Mouse (Mus musculus) megakaryocyte, adult 5-6 weeks (primary cell): ENCODE measurements around the gene Tmem167b. TPM values are rescaled to one million over a fixed set of nuclear protein-coding genes. Genes with fewer than 3 reads are reported as not detected.
"Not testable (repeated sequence)": the region's sequence is repeated elsewhere in the genome, so short reads cannot be mapped to it uniquely, and the experiment has no call there.

Experiments used
- ATAC-seq: 2 replicates; pipeline ENCODE4 v1.8.0; 2016; ENCODE audit warnings: mild to moderate bottlenecking, inconsistent platforms; ENCODE audit not compliant: poor library complexity, severe bottlenecking
- total RNA-seq, 2 experiments: library from RNA; stranded (forward) in 1 of 2; stranded (reverse) in 1 of 2; fragments of 153-499, 151-499 nt in 1 of 2; fragments of 221-1000, 200-1000 nt in 1 of 2; gene quantifications; 2 replicates each; pipeline versions ENCODE4 v1.2.3 to v1.2.4; 2015 to 2017

The Tmem167b gene
- total RNA-seq (2015), result 16.5 and 18.2 TPM in 2 replicates
- total RNA-seq (2017), result 45.9 and 46.3 TPM in 2 replicates

DNA sequence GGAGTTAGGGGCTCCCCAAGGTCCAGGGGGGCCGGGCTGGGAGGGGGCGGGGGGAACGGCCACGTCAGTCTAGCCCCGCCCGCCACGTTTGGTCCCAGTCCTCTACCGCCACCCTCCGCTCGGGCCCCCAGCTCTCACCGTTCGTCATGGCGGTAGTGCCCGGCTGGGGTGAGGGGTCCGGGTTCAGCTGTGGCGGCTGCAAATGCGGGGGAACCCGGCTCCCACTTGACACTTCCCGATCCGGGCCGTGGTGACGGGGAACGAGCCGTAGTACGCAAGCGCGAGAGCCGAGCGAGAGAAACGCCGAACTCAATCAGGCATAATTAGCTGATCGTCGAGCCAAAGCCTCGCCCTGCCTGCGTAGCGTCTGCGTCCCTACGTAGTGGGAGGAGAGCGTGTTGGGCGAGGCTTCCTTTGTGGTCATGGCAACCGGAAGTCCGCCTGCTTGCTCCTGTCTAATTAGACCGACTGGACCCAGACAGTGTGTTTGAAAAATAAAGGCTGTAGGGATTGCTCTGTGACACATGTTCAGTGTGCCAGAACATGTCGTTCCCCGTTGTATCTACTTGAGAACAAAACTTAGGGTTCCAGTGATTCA lies at the start of gene Tmem167b:
Gene Tmem167b, minus strand, starts transcription at position 334 of the 598 bp plus-strand sequence.
- peak; percentile 92 for ATAC-seq

DNA sequence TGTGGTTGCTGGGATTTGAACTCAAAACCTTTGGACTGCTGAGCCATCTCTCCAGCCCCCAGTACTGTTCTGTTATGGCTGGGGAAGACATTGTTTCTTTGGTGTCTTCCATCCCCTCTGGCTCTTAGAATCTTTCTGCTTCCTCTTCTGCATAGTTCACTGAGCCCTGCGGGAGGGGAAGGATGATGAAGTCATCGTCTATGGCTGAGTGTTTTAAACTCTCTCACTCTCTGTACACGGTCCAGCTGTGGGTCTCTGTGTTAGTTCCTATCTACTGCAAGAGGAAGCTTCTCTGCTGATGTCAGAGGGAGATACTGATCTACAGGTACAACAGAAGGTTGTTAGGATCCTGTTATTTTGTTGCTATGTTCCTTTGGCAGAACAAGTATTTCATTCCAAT lies 46.6 kb upstream of the Tmem167b start:
- peak; percentile 54 for ATAC-seq

DNA sequence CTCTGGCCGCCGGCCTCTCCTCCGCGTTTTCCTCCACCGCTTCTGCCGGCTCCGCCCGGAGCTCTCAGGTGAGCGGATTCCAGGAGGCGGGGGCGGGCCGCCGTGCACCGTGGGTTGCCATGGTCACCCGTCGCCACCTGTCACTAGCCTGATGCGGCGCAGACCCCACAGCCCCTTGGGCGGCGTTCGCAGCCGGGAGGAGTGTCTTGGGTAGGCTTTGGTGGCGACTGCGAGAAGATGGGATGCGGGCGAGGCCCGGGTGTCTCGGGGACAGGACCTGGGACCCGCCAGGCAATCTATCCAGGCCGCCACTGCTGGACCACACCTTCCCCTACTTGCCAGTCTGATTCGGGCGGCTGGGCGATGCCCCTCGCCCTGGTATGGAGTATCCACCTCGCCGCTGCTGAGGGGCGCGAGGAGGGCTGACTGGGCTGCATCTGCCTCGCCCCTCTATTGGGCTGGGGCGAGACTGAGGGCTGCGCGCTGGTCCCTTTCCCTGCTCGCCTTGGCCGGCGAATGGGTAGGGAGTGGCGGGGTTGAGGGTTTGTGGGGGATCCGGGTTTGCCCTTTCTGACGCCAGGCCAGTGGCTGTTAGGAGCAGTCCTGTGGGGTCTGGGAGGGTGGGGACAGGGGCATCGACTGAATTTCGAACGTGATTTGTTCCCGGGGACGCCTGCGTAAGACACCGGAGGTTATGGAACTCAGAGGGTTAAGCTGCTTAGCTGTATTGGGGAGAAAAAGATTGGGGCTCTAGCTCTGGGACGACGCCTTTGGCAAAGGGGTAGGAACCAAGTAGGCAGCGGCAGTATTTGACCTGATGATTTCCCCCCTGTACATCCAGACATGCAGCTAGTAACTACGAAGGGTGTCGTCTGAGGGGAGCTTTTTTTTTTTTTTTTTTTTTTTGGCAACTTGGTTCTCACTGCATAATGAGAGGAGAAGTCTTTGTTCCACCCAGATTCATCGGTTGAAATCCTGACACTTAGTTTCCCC lies 29.6 kb upstream of the Tmem167b start:
- ATAC-seq, result peak; percentile 2

DNA sequence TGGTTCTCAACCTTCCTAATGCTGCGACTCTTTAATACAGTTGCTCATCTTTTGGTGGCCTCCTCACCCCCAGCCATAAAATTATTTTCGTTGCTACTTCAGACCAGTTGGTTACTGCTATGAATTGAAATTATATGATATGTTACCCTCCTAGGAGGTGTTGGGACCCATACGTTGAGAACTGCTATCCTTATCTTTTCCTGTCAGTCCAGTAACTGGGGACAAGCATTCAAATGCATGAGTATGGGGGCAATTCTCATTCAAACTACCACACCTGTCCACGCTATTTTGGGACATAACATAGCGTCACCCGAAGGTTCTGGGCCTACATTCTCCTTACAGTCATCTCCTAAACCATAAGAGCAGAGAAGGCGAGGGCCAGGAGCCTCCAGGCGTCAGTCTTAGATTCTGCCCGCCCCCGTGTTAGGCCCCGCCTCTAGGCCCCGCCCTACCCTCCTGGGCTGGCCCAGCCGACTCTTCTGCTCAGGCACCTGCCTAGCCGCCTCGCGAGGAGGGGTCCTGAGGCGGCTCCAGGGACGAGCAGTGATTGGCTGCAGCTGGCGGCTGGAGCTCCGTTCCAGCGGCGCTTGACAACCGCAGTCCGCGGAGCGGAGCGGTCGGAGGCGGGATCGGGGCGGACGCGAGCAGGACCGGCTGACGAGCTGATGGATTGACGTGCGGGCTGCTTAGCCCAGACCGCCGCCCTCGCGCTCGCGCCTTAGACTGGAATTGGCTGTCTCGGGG lies 28.7 kb upstream of the Tmem167b start, which contains the start of gene Wdr47:
Gene Wdr47, plus strand, starts transcription at position 494 of the 744 bp plus-strand sequence.
- peak; percentile 100 for ATAC-seq

DNA sequence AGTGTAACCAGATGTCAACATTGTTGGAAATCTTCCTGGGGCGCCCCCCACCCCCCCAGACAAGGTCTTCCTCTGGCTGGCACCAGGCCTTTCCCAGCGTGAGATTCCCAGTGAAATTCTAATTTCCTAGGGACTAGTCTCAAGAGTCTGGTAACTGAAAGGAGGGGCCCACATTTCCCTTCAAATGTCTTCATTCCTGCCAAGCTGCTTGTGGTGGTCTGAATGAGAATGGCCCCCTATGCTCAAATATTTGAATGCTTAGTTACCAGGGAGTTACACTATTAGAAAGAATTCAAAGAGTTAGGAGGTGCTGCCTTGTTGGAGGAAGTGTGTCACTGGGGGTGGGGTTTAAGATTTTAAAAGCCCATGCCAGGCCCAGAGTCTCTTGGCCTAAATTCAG lies 26.2 kb upstream of the Tmem167b start:
- ATAC-seq, result no peak

DNA sequence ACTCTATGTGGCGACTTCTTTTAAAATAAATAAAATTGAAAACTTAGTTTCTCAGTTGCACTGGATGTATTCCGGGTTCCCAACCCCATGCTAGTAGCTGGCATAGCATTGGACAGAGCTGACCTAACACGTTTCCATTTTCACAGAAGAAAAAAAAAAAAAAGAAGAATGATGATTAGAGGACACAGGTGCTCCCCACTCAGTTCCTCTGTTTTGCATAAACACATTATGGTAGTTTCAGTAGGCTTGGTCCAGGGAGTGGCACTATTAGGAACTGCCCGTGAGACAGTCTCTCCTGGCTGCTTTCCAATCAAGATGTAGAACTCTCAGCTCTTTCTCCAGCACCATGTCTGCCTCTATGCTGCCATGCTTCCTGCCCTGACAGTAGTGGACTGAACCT lies 22.3 kb upstream of the Tmem167b start:
- ATAC-seq, result no peak

DNA sequence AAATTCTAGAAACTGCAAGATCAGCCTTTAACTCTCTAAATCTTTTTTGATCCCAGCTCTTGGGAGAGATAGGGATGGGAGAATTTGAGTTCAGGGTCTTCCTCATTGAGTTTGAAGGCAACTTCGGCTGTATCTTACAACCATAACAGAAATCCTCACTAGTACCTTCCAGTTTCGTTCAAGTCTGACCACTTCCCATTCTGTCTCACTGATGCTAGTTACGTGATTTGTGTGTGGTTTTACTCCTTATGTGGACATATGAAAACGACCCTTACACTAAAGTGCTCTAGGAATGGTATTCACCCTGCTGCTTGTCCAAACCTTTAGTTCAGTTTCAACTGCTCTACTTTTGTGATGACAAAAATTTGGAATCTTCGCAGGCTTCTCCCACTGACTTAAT lies 11.8 kb upstream of the Tmem167b start:
- peak; percentile 13; the same call in 1 of the 2 replicates for ATAC-seq

DNA sequence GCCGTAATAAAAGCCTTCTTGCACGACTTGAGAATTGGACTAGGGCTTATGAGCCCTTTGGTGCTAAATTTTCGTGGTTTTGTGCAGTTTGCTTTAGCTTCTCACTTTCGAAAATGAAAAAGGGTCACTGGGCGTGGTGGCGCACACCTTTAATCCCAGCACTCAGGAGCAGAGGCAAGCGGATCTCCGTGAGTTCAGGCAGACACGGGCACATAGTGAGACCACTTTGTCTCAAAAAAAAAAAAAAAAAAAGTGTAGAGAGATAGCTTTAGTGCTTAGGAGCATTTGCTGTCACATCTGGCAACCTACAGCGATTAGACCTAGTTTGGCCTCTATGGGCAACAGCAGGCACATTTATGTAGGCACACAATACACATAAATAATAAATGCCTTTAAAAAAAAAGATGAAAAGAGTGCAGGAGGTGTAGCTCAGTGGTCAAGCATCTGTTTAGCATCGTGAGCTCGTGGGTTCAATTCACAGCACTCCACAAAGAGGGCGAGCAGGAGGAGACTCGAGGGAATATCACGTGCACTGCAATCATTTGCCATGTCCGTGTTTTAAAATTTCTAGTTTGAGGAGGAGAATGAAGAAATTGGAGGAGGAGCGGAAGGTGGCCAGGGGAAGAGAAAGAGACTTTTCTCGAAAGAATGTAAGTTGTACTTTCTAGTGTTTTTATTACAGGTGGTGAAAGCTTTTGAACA lies 10.2 kb upstream of the Tmem167b start:
- ATAC-seq, result no peak

DNA sequence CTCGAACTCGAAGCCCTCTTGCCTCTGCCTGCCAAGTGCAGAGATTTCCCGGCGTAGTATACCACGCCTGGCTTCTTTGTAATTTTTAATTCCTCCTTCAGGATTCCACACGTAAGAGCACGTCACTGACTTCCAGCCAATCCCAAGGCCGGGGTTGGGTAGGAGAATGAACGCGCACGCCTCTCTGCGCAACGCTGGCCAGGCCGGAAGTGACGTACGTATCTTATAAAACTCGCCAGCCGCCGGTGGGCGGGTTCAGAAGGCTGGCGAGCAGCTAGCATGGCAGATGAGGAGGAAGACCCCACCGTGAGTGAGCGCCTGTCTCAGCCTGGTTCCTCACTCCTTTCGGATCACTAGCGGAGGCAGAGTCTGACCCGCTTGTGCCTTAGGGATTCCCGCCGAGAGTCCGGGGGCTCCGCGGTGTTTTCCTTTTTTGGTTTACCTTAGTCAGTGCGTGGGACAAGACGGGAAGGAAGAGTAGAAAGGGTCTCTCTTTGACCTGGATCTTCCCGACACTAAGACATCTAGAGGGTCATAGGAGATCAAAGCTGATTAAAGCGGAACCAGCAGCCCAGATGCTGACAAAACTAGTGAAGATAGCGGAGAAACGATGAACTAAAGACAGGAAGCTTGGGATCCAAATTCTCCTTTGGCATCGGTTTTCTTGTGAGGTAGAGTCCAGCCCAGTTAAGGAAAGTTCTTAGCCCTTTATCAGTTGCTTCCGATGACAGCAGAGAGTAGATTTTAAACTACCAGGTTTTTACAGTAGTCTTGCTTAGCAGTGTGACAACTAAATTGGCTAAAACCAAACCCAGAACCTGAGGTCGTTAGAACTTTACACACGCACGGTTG lies 9.4 kb upstream of the Tmem167b start, which contains the start of gene Taf13:
Gene Taf13, plus strand, starts transcription at position 256 of the 852 bp plus-strand sequence.
- peak; percentile 95 for ATAC-seq

DNA sequence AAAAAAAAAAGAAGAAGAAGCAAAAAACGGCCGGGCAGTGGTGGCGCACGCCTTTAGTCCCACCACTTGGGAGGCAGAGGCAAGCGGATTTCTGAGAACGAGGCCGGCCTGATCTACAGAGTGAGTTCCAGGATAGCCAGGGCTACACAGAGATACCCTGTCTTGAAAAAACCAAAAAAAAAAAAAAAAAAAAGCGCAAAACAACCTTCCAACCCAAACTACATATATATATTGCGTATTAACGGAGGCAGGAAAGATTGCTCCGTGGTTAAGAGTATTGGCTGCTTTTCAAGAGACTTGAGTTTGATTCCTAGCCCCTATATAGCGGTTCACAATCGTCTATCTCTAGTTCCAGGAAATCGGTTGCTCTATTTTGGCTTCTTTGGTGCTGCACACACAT lies 8.5 kb upstream of the Tmem167b start:
- ATAC-seq, result no peak

DNA sequence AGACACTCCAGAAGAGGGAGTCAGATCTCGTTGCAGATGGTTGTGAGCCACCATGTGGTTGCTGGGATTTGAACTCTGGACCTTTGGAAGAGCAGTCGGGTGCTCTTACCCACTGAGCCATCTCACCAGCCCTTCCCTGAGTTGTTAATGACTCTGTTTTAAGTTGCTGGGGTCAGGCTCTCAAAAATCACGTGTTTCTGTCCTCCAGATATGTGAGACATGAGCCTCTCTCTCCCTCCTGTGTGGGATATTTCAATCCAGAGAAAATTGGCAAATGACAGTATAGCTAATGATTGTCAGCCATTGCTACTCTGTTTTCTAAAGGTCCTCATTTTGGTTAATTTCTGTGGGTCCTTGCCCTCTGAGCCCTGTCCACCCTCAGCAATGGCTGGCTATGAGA lies 7.4 kb upstream of the Tmem167b start:
- not testable (repeated sequence) for ATAC-seq

DNA sequence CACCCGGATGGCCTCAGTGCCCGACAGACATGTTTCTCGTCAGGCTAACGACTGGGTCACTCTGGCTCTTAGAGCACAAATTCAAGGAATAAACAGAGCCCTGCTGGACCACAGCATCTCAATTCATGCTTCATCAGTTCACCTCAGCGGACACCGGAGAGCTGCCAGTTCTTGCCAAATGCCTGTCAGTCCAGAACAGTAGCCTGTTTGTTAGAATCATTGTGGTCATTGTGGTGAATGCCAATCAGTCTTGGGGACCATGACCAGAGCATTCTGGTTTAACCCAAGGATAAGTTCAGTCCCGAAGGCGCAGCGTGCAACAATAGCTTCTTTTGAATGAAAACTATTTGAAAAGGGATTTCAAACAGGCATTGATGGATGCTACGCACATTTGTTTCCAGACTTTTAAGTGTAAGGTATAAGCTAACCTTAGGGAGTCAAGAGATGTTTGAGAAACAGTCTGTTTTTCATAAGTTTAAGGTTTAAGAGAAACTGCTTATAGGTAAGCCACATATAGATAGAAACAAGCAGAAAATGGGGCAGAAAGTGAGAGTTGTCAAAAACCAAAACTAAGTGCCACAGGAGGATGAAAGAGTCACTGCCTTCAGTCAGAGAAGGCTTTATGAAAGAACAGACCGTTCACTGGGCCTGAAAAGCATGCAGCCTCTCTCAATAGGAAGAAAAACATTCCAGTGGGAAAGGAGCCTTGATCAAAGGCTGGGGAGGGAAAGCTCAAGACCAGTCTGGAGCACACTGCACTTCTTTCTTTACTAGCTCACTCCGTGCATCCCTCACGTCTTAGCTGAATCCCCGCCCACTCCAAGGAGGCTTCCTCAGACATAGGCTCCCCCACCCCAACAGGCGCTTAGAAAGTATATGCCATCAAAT lies 6.0 kb upstream of the Tmem167b start:
- ATAC-seq, result no peak

DNA sequence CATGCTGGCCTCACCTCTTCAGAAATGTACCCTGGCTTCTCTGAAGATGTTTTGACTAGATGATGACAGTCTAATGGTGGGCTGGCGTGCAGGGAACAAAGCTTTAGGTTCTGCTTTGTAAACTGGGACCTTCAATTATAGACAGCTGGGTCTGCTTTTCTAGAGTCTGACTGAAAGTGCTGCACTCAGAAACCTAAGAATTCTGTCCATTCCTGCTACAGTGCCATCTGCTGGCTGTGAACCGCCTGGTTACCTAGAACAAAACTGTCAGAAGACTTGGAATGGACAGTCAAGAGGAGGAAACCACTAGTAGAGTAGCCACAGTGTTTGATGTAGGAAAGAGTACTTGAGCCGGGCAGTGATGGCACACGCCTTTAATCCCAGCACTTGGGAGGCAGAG lies 1.0 kb upstream of the Tmem167b start:
- ATAC-seq, result peak; percentile 55

DNA sequence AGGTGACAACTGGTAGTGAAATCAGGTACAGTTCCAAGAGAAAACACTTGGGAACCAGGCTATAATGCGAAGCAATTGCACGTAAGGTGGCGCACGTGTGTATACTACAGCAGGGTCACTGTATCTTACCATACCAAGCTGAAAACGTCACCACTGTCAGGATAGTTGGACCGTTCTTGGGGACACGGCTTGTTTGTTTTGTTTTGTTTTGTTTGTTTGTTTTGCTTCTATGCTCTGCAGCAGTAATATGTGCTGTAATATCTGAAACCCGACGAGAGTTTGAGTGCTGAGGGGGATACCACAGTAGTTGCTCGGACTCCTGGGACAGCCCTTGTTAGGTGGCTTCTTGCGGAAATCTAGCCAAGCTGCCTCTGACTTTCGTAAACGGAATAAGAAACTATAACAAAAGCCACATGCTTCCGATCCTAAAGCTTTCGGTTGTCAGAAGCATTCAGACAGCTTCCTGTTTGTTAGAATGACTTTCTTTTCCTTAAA lies 558 bp upstream of the Tmem167b start:
- ATAC-seq, result peak; percentile 38

DNA sequence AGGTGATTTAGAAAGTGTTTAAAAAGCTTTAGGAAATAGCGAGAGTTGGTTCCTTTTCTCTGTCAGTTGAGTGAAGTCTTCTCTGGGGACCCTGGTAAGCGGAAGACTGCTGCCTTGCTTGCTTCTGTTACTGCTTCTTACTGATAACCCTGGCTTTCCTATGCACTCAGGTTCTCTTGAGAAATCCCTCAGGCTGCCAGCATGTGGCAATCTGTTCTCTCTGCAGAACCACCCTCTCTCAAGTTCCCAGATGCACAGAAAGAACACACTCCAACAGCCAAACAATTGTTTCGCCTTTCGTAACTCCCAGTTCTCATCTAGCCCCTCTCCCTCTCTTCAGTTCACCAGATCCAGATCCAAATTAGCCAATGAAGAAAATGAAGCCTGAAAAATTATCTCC lies 4.4 kb downstream of the Tmem167b start:
- ATAC-seq, result no peak

DNA sequence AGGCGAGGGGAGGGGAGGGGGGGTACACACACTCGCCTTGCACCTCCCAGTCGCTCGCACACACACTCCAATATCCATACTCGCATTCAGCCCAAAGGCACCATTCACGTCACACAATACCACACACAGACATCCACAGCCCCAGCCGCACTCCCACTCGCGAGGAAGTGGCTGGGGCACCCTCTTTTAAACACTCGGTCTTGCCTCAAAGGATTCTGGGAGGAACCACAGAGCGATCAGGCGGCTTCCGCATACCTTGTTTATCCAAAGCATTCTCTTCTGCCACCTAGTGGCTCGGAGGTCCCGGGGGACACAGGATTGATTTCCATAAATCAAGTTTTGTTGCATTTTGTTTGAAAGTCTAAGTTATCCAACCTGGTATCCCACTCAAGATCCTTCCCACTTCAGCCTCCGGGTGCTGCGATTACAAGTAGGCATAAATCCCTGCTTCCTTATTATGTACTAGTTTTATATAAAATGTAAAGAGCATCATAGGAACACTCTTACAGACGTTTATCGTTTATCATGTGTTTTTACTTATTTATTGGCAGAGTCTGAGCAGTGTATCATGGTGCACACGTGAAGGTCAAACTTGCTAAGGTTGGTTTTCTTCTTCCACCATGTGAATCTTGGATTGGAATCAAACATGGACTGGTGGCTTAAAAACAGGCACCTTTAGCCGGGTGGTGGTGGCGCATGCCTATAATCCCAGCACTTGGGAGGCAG lies 7.5 kb downstream of the Tmem167b start:
- peak; percentile 99 for ATAC-seq

DNA sequence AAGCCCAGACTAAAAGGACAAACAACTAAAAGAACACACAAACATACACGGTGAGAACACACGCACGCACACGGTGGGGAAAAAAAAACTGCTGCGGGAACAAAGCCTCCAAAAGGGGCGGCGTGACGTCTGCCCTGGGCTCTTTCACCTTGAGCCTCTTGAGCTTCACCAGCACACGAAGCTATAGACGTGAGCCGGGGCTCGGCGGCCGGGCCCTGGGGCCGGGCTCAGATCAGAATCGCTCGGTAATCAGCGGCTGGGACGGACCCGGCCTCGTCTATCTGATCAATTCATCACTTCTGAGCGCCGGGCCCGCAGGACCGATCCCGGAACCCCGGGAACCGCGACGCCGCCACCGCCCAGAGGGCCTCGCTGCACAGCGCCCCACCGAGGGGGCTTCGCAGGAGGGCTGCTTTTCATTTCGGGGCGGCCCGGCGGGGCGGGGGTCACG lies 8.1 kb downstream of the Tmem167b start:
- peak; percentile 16 for ATAC-seq

DNA sequence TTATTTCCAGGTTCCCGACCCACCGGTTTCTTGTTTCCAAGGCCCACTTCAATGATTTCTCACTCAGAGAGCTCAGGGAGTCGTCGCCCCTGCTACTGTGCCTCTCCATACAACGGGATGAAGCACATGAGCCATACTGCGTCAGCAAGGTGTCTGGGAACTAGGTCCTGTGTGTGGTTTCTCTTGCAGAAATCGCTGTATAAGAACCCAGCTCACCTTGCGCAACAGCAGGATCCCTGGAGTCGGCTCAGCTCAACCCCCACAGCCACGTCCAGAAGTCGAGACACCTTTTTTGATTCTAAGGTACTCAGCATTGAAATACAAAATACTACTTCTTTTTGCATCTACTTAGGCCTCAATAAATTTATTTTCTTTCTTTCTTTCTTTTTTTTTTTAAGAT lies 20.0 kb downstream of the Tmem167b start:
- no peak for ATAC-seq
